Mouse (Mus musculus) liver, embryonic 14.5 days (tissue): ENCODE data around the gene Parp3.

ENCODE experiments used
- CTCF ChIP-seq: IDR thresholded peaks from 2 replicates; pipeline ENCODE4 v1.5.1; 2016; ENCODE audit warnings: antibody characterized with exemption, low read depth, control low read depth
- EP300 ChIP-seq: IDR thresholded peaks from 2 replicates; pipeline ENCODE4 v1.6.1; 2016; ENCODE audit warnings: antibody characterized with exemption, low read depth

- no peak for TF ChIP-seq EP300
- TF ChIP-seq CTCF: no peak
Observed at GRCm38 (mm10) chr9:106454888-106455681, 21.7 kb downstream of the Parp3 start.
